Mouse (Mus musculus) thymus, adult 18-20 months (tissue): ENCODE results near the gene Sirt3.
"Not testable (repeated sequence)": the region's sequence is repeated elsewhere in the genome, so short reads cannot be mapped to it uniquely, and the experiment has no call there.

Source experiments
- DNase-seq, 2 experiments: peaks; one replicate each; pipeline ENCODE4 v3.0.0; 2022; ENCODE audit warnings: mixed read lengths in 2 of 2

Sirt3 gene

DNA sequence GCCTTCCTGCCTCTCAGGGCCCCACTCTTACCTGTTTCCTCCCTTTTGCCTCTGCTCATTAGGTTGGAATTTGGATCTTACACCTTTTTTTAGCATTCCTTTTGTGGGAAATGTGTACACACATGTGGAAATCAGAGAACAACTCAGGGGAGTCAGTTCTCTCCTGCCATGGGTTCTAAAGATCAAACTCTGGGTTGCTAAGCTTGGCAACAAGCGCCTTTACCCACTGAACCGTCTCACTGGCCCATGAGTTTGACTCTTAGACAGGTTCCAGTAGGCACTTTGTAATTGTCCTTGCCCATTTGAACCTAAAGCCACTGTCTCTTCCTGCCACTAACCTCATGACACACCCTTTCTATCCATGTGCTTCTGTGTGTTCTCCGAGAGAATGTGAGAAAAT is 12.5 kb upstream of the Sirt3 start:
- no peak for DNase-seq

DNA sequence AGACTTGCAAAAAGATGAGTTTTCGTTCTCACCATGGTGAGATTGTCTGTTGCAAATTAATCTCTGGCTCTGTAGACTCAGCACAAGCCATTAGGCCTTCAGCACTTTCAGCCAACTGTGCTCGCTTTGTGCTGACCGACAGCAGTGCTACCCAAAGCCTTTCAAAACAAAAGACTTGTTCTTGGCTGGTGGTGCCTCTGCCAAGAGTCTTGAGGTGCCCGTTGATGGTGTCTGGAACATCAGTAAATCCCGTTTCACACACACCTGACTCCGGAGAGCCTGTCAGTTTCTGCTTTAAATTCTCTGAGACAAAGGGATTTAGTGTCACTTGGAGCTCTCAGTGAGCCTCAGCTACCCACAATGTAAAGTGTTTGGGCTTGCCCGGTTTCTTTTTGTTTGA is 11.9 kb upstream of the Sirt3 start:
- no peak for DNase-seq

DNA sequence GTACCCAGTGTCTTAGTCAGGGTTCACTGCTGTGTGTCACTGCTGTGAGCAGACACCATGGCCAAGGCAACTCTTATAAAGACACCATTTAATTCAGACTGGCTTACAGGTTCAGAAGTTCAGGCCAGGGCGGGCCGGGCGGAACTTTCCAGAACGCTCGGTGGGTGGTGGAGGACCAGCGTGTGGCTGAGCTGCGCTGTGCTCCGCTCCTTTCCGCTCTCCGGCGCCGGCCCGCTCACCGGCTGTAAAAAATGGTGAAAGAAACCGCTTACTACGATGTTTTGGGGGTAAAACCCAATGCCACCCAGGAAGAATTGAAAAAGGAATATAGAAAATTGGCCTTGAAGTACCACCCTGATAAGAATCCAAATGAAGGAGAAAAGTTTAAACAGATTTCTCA is 8.5 kb upstream of the Sirt3 start:
- not testable (repeated sequence) for DNase-seq

DNA sequence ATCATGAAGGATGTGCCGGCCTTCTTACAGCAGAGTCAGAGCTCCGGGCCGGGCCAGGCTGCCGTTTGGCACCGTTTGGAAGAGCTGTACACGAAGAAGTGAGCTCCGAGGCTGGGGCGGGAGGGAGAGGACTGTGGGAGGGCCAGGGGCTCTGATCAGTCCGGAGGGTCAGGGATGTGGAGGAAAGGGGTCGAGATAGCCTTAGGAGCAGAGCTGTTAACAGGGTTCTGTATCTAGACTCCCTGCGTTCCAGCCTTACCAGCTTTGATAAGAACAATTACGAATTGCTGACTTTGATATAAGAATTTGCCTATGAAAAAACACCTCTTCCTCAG is 327 bp upstream of the Sirt3 start:
- no peak for DNase-seq

DNA sequence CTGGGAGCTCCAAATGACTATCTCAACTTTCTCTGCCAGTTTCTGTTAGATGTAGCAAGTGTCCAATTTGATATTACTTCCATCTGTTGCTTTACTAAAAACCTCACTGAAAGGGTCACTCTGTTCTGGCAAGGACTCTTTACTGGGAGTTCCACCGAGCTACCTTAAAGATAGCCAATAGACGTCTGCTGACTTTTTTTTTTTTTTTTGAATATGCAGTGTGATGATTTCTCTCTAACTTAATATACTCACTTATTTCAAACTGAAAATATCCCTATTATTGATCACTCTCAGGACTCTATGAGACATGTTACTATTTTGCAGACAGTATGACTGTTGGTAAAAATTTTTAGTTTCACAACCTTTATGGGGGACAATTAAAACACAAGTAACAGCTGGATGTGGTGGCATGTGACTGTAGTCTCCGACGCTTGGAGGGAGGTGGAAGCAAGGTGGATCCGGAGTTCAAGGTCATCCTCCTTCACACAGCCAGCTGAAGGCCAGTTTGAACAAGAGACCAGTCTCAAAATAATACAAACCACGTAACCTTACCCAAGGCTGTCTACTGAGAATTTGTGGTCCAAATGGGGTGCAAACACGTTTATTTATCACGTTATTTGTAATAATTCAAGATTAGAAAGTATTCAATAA is 1.1 kb downstream of the Sirt3 start:
- no peak for DNase-seq

DNA sequence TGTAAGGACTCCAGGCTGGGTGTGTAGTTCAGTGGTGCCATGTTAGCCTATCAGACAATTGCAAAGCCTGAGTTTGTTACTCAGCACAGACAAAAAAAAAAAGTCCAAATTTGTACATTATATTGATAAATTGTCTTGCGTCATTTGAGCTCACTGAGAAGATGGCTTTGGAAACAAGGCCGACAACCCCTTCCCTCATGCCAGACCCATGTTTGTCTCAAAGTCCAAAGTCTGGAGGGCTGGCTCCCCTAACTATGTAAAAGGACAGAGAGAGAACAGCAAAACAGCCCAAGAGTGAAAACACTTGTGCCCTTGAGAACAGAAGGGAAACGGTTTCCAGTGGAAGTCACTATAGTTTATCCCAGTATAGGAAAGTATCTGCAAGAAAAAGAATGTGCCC is 1.7 kb downstream of the Sirt3 start:
- DNase-seq, result no peak

DNA sequence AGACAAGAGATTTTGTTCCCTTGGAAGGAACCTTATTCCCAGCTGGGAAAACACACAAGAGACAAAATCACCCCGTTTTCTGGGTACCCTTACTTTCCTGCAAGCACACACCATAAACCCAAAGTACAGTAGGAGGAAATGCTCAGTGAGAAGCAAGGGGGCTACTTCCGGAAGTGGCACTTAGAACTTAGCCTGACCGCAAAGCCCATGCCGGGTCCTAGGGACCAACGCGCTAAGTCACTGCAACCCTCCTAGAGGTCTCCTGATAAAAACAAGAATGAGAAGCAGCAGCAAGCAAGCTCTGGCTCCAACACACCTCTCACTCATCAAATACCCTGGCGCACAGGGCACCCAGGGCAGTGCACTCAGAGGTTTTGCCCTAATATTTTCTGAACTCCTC is 2.8 kb downstream of the Sirt3 start:
- no peak for DNase-seq

DNA sequence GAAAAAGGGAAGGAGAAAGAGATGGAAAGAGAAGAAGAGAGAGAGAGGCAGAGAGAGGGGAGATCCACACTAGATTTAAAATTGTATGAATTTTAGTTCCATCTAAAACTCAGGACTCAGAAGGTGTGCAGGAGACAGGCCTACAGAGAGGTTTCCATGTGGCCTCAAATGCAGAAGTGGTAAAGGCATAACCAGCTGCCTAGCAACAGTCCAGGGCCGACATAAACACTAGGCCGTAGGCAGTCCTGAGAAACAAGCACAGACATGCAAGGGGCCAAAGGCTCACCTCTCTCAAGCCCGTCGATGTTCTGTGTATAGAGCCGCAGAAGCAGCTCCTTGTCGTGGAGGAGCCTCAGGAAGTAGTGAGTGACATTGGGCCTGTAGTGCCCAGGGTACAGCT is 4.7 kb downstream of the Sirt3 start:
- DNase-seq, result no peak

DNA sequence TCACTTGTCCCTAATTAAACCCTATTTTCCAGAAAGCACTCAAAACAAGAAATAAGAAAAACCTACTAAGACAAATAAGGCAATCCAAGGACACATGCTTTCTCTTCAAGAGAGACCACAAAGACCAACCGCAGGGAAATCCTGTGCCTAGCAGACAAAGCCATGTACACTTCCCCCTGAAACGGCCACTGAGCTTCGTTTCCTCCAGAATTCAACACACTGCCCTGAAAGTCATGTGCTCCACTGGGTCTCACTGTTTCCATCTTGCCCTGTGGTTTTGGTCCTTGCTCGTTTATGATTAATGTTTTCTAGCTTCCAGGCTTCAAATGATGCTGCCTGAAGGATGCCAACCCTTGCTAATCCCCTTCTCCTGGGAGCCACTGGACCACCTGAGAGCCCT is 7.9 kb downstream of the Sirt3 start:
- DNase-seq, result no peak

DNA sequence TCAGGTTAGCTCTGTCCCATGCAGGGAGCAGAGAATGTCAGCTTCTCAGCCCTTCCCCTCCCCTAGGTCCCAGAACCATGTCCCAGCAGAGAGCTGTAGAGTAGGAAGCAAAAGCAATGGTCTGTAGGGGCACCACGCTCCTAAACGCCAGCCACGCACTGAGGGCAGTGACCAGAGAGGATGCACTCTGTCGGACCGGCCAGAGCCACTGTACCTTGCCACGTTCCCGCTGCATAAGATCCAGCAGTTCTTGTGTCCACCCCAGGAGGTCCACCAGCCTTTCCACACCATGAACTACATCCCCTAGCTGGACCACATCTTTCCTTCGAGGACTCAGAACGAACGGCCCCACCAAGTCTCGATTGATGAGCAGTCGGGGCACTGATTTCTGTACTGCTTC is 17.3 kb downstream of the Sirt3 start:
- DNase-seq, result no peak

DNA sequence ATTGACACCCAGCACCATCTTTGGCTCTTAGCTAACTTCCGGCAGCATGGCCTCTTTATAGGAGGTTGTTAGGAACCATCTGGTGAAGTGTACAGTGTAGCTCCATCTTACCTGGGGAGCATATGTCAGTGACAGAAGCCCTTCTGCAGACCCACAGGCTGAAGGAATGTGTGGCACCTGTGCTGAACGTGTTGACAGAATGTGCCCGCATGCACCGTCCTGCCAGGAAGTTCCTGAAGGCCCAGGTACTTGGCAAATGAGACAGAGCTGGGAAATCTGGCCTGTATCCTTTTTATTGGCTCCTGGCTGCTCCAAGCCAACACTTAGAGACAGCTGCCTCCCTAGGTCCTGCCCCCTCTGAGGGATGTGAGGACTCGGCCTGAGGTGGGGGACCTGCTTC is 21.4 kb downstream of the Sirt3 start:
- no peak for DNase-seq

DNA sequence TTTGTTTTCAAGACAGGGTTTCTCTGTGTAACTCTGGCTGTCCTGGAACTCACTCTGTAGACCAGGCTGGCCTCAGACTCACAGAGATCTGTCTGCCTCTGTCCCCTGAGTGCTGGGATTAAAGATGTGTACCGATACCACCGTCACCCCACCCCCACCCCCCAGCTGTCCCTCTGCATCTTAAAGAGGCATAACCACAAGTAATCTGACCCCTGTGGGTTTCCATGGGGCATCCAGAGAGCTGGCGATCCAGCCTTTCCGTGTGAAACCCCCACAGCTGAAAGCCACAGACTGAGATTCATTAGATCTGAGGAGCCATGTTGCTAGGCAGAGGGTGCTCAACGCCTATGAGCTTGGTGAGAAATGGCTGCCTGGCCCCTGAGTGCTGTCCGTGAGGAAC is 22.1 kb downstream of the Sirt3 start:
- no peak for DNase-seq

DNA sequence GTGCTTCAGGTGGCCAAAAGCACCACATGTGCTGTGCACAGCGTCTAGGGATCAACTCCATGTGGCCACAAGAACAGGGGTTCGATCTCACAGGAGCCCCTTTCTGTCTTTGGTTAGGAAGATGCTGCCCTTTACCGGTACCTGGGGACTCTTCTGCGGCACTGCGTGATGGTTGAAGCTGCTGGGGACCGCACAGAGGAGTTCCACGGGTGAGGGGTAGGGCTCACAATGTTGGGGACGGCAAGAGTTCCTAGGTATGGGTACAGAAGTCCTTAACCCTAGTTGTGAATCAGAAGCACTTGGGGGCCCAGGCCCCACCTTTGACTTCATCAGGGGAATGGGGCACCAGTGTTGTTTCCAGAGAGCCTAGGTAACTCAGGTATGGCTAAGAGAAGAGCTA is 23.4 kb downstream of the Sirt3 start:
- no peak for DNase-seq

DNA sequence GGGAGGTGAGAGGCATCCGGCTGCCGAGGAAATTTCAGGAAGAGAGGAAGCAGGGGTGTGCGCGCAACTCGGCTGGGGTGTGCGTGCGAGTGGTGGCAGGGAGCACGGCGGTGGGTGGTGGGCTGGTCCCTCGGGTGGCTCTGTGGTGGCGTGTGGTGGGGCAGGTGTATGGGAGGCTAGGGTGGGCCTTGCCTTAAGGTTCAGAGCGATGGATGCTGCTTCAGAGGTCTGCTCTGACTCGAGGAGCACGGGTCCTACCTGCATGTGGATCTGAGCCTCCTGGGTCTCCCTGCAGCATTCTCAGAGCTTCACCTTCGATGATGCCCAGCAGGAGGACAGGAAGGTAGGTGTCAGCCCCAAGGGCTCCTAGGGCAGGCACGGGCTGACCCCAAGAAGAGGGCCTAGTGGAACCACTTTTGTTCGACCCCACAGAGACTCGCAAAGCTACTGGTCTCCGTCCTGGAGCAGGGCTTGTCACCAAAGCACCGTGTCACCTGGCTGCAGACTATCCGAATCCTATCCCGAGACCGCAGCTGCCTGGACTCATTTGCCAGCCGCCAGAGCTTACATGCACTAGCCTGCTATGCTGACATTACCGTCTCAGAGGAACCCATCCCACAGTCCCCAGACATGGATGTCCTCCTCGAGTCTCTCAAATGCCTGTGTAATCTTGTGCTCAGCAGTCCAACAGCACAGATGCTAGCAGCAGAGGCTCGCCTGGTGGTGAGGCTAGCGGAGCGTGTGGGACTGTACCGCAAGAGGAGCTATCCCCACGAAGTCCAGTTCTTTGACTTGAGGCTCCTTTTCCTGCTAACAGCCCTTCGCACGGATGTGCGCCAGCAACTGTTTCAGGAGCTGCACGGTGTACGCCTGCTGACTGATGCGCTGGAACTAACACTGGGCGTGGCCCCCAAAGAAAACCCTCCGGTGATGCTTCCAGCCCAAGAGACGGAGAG is 24.3 kb downstream of the Sirt3 start, which contains the start of gene Bet1l:
TSS of gene Bet1l (minus strand) at position 28 of the 956 bp plus-strand sequence.
- peak; percentile 16 to 35 for DNase-seq

DNA sequence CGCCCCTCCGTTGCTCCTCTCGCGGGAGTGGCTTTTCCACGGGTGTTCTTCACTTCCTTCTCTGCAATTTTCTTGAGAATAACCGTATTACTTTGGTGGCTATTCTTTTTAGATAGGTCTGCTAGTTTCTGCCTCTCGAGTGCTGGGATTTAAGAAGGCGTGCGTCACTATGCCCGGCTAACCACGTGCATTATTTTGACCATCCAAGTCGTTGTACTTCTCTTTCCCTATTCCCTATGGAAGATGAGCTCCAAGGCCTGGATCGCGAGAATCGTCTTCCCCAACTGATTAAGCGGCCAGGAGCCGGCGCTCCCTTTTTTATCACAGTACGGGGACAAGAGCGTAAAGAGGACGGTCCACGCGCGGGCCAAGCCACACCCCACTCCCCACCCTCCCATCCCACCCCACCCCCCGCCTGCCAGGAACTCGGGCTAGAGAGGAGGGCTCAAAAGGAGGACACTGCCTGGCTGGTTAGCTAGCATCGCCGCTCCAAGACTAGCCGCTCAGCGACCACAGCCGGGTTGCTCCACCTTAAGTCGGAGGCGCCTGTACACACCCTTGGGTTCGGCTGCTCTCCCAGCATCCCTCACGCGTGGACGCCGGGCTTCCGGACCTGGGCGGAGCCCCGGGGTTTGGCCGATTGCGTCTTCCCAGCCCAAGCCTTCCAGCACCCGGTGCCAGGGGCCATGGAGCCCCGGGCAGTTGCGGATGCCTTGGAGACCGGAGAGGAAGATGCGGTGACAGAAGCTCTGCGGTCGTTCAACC is 25.1 kb downstream of the Sirt3 start, which contains the start of gene Ric8a:
TSS of gene Ric8a (plus strand) at position 173 of the 765 bp plus-strand sequence.
- peak; percentile 78 to 84 for DNase-seq

DNA sequence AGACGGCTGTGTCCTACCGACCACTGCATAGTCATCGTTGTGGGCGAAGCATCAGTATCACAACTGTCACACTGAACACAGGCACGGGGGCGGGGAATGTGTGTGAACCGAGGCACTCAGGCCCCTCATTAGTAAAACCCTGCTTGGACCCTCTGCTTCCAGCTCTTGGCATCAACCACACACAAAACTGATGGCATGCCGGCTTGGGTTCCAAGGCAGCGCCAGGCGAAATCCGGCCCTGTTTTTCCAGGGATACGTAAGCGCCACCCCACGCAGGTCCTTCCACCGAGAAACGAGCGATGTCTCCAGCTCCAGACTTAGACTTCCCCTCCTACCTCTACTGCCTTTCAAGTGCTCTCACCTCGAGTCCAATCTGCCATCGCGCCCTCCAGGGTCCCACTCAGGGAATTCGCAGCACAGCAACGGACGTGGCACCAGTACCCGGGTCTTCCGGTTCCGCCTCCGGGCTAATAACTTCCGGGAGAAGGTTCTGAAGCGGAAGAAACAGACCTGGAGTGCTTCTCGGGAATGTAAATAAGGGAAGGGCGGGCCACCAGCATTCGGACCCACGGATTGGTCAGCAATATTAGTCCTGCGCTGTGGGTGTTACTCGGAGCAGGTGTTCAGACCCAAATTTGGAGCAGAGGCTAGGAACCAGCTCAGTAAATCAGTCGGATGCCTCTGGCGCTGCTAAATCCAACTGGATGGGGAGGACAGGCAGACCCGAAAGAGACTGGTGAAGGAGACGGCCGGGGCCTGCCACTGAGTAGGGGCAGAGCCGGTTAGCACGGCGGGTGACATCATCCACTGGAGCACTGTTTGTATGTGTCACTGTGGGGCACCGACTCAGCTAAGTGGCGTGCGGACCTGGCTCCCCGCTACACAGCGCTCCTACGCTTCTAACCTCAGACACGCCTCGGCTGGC is 26.0 kb downstream of the Sirt3 start, which contains the start of gene Gm45785:
TSS of gene Gm45785 (minus strand) at position 472 of the 925 bp plus-strand sequence.
- DNase-seq, result peak; percentile 48 to 57

DNA sequence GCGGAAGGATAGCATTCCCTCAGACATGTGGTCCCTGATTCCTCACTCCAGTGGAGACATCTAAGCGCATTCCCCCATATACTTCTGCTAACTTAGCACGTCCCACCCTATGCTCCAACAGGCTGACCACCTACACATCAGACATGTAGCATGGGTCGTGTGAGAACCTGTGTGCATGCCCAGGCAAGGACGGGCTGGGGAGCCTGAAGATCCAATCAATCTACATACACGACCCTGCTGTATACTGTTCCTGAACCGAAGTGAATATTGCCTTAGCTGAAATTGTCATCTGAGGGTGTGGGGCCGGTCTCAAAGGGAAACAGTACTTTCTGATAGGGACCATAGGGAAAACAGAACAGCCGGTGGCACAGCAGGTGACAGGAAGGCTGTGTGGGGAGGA is 26.9 kb downstream of the Sirt3 start:
- no peak for DNase-seq

DNA sequence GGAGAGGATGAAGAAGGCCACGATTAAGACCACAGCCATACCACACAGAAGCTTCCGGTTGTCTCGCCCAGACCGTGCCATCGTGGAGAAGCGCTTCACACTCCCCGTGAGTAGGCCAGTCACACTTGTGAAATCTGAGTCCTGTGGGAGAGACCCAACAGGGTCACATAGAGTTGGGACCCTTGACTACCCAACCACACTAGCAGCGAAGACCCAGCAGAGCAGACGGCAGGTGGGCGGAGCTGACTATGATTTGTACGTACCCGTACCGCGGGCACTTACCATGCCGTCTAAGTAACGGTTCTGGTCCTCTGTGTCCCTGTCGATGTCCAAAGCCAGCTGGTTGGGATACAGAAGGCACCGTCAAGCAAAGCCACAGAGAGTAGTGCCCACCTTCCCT is 27.6 kb downstream of the Sirt3 start:
- no peak for DNase-seq

DNA sequence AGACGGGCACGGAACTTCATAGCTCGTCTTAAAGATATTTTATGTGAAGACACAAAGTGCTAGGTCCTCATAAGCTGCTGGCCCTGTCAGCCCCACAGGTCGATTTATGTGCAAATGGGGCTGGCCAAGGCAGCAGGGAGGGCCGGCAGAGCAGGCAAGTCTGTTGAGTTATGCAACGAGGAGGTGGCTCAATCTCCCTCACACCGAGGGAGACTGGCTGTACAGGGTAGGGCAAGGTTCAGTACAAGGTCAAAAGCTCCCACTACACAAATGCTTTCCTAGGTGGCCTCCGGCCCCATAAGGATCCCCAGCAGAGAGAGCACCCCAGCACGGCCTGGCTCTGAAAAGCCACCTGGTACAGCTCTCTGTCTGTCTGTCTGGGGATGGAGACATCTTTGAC is 28.7 kb downstream of the Sirt3 start:
- no peak for DNase-seq

DNA sequence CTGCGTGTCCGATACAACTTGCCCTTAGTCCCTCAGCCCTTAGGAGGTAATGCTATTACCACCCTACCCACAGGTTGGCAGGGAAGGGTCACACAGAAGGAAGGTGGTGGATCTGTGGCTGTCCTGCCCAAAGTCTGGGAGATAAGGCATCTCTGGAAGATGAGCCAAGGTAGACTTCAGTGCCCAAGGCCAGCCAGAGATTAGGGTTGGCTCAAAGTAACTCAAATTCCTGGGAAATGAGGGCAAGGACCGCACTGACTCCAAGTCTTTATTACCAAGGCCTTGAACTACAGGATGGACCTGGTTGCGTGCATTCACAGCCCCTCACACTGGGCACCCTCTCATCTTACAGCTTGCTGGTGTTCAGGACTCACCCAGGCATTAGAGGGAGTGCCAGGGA is 30.2 kb downstream of the Sirt3 start:
- DNase-seq, result no peak

DNA sequence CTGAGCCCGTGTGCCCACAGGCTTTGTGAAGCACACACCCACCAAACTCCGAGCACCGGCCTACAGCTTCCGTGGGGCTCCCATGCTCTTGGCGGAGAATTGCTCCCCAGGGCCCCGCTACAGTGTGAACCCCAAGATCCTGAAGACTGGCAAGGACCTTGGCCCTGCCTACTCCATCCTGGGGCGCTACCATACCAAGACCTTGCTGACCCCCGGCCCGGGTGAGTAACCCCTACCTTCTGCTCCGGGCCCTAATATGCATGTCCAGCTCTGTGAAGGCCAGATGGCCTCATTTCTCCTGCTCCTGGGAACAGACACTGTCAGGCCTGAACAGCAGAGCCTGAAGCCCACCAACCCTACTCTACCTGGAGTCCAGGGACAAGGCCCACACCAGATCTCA is 33.5 kb downstream of the Sirt3 start:
- DNase-seq, result no peak
